Comparison of ENCODE assay signal across 9 mouse cellular contexts in genomic region chr2:110411428-110411827, GRCm38 (mm10). TPM values are rescaled to one million over a fixed set of nuclear protein-coding genes. Genes with fewer than 3 reads are reported as not detected.
A peak's percentile ranks its signal among the peaks of the same experiment; 100 is the strongest.
DNase-seq lines count a peak whose midpoint lies in the region; ATAC-seq and TF ChIP-seq lines count a peak whose summit lies in the region.
"Had no signal": no experiment of that assay in that cellular context is flagged by ENCODE, and none has a peak within 500 bp of the region (broad histone marks: within the 10 kb centered on the region; RNA-seq: fewer than 3 reads in every experiment).

No protein-coding gene starts in this region.

- TF ChIP-seq CTCF in layer of hippocampus, adult 2 months (conservative IDR thresholded peaks at IDR 0.05) = no peak

- H3K27ac ChIP-seq in layer of hippocampus, adult 2 months = no peak overlapping the region
- H3K27ac ChIP-seq: embryonic facial prominence, embryonic 12.5 days; hindbrain, embryonic 14.5 days had no signal

- peak; percentile 26 for DNase-seq in fibroblast of lung, adult 2 months (ENCODE audit: low read depth)
- peak; percentile 40 to 68 for DNase-seq in frontal cortex, postnatal 36 days (ENCODE audit: low spot score in 2 of 2)
- peak; percentile 34 to 65 for DNase-seq in layer of hippocampus, adult 2 months (ENCODE audit: low spot score in 2 of 2)
- DNase-seq in lung, postnatal 25 days (ENCODE audit: low spot score) = peak; percentile 31
- DNase-seq in cerebellum, adult 9-11 months = no peak
- no peak for DNase-seq in urinary bladder, postnatal 10 days (ENCODE audit: low spot score)

- H3K4me3 ChIP-seq in layer of hippocampus, adult 2 months = no peak overlapping the region
- H3K4me3 ChIP-seq: embryonic facial prominence, embryonic 12.5 days had no signal

- ATAC-seq in inflammation-experienced regulatory T-cells, adult 6 months = no peak

RNA-seq across cellular contexts. Expression of gene Fibin, which starts 48.4 kb away (rescaled TPM):
- total RNA-seq in layer of hippocampus, adult 2 months (2021) = 1 to 10 TPM; 2.5 to 3.7 TPM
- not detected for polyA plus RNA-seq in inflammation-experienced regulatory T-cells, adult 6 months (2017; shearing (Covaris generic))

Comparison
In these comparisons a context has a peak if more than half of its experiments do, and no peak if none do; other contexts are left out.
1. DNase-seq: peak in fibroblast of lung, adult 2 months (single experiment), frontal cortex, postnatal 36 days (2 of 2), layer of hippocampus, adult 2 months (2 of 2) and lung, postnatal 25 days (single experiment); none in cerebellum, adult 9-11 months (single experiment) and urinary bladder, postnatal 10 days (single experiment).